Mouse (Mus musculus) mouse embryonic stem cell (cell line): ENCODE results near the gene Tecr.

Source experiments
- in situ Hi-C, 2 experiments: fragments of 300-500 bp; cut with MboI; formaldehyde crosslinking; loops; 1 replicate in 1 of 2; 3 replicates in 1 of 2; pipeline ENCODE4 v1.14.3; 2019 to 2020; ENCODE audit warnings: low sequenced_read_pairs in 2 of 2, low pct_unique_long_range_greater_than_20kb in 1 of 2, mixed read lengths in 1 of 2; ENCODE audit not compliant: unreplicated experiment in 1 of 2

The Tecr gene

GRCm38 (mm10) chr8:83607661-83608397, at the start of gene Tecr, which contains the start of gene Dnajb1:
TSS of gene Tecr (minus strand) at chr8:83607971.
TSS of gene Dnajb1 (plus strand) at chr8:83608193.
- in situ Hi-C loops = no loop called here

DNA sequence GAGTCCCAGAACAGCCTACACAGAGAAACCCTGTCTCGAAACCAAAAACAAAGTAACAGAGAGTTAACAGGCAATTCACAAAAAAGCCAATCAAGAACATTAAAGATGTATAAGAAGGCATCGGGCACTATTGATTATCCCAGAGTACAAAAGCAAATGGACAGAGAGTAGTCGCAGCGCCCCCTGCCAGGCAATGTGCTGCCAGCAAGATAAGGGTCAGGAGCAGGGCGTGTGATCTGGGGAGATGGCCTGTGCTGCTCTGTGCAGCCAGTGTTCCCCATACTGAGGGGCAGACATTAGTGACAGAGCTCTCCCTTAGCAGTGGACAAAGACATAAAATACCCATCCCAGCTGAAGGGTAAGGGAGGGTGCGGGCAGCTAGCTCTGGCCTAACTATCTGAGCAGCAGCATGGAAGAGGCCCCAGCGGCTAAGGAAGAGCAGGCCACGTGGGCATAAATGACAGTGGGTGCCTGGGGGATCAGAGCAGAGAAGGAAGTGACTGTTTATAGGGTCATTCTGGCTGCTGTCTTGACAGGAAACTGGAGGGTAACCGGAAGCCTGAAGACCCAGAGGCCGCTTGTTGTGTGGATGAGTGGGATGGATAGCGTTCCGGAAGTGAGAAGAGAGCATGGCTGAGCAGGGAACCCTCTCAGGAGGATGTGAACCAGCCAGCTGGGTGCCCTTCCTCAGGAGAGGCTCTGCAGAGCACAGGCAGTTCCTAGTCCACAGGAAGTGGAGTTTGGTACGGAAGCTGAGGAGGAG, 48.9 kb upstream of the Tecr start:
- in situ Hi-C loops = no loop called here

- in situ Hi-C loops = no loop called here
Measured at GRCm38 (mm10) chr8:83656043-83656442, 48.3 kb upstream of the Tecr start.

DNA sequence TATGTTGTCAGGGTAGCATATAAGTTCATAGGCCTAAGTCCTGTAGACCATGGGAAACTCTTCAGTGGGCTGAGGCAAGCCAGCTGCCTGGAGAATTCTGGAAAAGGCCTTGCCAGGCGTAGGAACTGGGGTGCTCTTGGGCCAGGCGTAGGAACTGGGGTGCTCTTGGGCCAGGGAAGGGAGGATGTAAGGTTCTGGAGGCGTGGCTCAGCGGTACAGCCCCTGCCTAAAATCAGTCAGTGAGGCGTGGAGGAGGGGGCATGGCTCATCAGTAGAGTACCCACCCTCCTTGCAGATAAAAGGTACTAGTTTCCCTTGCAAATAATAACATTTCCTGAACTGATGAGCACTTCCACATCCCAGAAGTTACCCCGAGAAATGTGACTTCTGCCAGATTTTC, 47.0 kb upstream of the Tecr start:
- in situ Hi-C loops = no loop called here

DNA sequence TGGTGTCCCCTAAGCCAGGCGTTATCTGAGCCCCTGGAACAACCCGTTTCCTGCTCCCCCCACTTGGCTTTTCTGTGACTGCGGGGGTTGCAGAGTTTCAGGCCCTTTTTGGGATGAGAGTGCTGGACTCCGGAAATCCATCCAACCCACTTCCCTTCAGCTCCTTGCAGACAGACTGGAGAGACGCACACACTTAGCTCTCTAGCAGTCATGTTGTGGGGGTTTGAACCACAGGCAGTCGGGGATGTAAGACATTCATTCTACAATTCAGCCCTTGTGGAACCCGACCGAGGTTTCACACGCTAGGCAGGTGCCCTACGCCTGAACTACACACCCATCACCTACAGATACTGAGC, 45.9 kb upstream of the Tecr start:
- in situ Hi-C loops = no loop called here

DNA sequence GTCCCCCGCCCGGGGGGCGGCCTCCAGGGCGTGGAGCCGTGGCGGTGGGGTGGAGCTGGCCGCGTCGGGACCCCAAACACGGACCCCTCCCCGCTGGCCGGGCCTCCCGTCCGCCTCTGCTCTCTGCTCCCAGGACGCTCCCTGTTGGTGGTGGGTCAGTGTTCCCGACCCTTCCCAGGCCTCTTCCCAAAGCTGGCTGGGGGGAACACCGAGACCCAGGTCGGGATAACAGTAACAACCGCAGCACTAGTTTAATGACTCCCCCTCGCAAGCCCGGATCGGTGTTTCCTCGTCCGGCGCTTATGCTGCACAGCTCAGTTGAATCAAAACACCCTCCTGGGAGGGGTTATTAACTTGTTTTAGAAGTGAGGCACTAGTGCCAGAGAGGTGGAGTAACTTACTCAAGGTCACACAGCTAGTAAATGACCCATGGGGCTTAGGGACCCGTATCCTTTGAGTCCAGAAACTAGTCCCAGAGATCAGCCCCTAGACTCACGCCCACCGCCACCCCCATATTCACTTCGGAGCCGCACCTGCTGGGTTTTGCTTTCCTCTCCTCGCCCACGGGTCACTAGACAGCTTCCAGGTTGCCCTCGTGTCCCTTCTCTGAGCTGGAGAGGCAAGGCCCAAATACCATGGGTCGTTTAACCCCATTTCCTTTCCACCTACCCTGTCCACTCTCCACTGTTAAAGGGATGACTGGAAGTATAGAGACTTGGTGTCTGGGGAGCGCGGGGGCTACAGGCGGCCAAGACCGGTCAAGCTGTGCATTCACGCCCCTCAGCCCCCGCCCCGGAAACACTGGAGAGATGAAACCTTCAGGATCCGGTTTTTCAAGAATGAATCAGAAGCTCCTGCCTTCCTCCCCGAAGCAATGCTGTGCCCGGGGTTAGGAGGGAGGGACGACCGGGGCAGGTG, 45.2 kb upstream of the Tecr start:
- in situ Hi-C loops = no loop called here

GRCm38 (mm10) chr8:83652030-83652743, 44.4 kb upstream of the Tecr start, which contains the start of gene Gipc1:
TSS of gene Gipc1 (plus strand) at chr8:83652677.
- in situ Hi-C loops = no loop called here

- in situ Hi-C loops = no loop called here
Measured at GRCm38 (mm10) chr8:83649699-83650098, 41.9 kb upstream of the Tecr start.

DNA sequence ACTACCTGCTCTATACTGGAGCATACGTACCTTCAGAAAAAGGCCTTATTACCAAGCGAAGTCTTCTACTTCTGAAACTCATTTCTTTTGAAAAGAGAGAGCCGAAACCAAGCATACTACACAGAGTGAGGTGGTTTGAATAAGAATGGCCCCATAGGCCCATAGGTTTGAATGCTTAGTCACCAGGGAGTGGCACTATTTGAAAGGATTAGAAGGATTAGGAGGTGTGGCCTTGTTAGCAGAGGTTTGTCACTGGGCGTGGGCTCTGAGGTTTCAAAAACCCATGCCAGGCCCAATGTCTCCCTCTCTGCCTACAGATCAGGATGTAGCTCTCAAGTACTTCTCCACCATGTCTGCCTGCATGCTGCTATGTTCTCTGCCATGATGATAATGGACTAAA, 40.3 kb upstream of the Tecr start:
- in situ Hi-C loops = no loop called here

DNA sequence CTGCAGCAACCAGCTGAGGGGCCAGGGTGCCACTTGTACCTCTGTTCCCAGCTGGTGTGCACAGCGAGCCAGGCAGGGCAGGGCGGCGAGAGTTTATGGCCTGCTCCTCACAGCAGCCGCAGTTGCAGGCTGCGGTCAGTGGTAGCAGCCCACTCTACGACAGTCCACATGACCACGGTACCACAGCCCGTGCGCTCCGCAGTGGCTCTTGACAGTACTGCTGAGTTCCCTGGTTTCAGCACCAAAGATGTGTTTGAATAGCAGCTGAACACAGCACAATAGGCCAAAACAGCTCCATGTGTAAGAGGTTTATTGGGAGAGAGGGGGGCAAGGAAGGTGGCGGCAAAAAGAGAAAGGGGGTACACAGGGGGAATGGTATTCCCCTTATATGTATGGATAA, 39.7 kb upstream of the Tecr start:
- in situ Hi-C loops = no loop called here

- in situ Hi-C loops = no loop called here
Measured at GRCm38 (mm10) chr8:83639649-83640048, 31.9 kb upstream of the Tecr start.

DNA sequence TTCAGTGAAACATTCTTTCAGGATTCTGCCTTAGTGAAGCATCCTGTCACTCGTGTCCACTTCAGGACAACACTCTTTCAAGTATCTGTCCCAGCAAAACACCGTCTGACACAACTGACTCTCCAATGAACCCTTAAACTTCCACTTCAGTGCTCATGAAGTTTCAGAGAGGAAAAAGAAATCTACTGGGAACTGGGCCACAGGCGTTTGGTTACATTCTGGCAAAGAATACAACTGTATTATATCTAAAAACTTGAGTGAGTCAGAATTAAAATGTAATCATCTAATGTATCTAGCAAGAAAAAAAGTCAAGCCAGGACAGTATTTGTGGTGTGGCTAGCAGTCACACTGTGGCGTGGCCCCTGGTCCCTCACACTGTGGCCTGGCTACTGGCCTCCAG, 31.1 kb upstream of the Tecr start:
- in situ Hi-C loops = no loop called here

DNA sequence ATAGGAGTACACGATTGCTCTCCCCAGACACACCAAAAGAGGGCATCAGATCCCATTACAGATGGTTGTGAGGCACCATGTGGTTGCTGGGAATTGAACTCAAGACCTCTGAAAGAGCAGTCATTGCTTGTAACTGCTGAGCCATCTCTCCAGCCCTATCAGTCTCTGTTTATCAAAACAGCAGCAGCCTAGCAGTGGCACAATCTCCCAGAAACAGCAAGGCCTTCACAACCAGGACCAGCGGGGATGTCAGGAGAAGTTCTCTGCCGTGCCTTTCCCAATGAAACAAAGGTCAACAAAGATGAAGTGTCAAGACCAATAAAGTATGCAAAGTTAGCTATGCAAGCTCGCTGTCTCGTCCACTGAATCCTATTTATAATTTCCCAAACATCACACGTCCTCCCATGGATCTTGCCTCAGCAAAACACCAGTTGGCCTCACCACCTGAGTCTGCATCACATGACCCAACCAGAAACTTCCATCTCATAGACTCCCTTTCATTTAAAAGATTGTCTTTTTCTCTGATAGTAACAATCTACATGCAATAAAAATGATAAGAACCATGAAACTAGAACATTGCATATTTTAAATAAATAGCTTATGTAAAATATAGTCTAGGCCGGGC, 24.4 kb upstream of the Tecr start:
- in situ Hi-C loops = no loop called here

DNA sequence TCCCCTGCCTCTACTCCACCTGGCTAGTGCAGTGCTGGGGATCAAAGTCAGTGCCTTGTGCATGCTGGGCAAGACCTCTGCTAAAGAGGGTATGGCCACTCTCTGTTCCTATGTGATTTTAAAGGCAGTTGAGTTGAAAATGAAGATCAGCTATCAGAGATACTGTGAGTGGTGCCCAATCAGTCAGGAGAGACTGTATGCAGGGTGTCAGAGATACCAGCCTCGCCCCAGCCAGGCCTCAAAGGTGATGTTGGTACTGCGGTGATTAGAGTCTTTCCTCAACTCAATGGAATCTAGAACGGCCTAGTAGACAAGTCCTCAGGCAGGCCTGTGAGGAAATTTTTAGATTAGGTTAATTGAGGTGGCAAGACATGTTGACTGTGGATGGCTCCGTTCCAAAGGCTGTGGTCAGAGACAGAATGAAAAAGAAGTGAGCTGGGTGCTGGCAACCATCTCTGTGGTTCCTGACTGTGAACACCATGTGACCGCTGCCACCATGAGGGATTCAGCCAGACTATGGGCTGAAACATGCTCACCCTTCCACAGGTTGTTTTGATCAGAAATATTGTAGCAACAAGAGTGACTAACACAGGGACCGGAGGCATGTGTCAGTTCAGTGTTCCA, 18.0 kb upstream of the Tecr start:
- in situ Hi-C loops = no loop called here

DNA sequence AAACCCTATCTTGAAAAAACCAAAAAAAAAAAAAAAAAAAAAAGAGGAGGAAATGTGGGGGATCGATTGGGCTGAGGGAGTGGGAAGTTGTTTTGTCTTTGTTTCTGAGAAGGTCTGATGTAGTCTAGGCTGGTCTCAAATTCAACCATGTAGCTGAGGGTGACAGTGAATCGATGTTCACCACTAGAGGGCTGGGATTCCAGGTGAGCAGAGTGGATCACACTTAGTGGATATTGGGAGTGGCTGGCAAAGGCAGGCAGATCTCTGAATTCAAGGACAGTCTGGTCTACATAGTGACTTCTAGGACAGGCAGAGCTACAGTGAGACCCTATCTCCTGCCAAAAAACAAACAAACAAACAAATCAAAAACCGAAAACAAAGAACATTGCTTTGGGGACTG, 17.0 kb upstream of the Tecr start:
- in situ Hi-C loops = no loop called here

DNA sequence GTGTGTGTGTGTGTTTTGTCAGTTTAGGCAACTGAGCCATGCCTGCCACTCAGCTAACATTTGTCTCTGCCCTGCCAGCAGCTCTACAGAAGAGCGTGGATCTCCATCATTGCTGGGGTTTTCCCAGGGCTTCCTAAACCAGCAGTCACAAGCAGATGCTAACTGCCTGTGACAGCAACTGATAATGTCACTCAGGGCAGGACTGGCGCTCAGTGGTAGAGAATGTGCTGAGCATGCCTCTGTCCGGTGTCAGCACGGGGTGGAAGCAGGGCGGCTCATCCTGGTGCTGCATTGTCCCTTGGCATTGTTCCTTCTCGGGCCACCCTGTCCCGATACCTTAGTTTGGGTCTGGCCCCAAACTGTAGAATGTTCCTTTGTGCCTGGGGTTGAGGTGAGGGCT, 15.8 kb upstream of the Tecr start:
- in situ Hi-C loops = no loop called here

DNA sequence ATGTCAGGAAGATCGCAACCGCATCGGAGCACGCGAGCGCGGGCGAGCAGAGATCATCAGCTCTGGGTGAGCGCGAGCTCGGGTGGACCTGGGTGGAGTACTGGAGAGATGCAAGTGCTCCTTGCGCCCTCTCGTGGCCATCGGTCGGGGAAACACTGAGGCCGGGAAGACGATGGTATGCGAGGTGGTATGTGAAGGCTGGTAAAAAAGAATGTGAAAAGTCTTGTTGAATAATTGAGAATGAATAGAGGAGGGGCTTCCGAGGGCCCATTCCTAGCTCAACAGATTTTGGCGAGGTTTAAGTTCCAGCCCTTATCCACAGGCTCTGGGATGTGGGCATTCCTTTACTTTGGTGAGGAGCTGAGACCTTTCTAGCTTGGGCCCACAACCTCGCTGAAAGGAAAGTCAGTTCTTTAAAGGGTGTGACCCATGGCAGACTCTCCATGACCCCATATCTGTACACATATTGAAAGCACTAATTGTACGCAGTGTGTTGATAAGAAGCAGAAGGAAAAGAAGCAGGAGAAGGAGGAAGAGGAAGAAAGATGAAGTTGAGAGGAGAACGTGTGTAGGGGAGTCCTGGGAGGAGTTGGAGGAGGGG, 14.7 kb upstream of the Tecr start:
- in situ Hi-C loops = no loop called here
